Mouse (Mus musculus) E14TG2a.4 (cell line): ENCODE results near the gene Lpp.

Experiments
- H3K27me3 ChIP-seq: 2 replicates; pipeline ENCODE4 v1.6.1; 2014; ENCODE audit warnings: low read length, control low read depth; ENCODE audit not compliant: insufficient read depth
- H3K36me3 ChIP-seq: 2 replicates; pipeline ENCODE4 v1.6.1; 2014; ENCODE audit warnings: low read length, control low read depth; ENCODE audit not compliant: insufficient read depth
- H3K4me1 ChIP-seq: replicated peaks from 2 replicates; pipeline ENCODE4 v1.6.1; 2014; ENCODE audit warnings: low read depth, low read length, control low read depth
- H3K4me3 ChIP-seq: replicated peaks from 2 replicates; pipeline ENCODE4 v1.5.1; 2014; ENCODE audit warnings: mild to moderate bottlenecking, low read length
- H3K9me3 ChIP-seq: 2 replicates; pipeline ENCODE4 v1.6.1; 2014; ENCODE audit warnings: low read length, control low read depth
- CTCF ChIP-seq: conservative IDR thresholded peaks from 2 replicates; pipeline ENCODE4 v1.5.1; 2014; ENCODE audit warnings: low read length
- NANOG ChIP-seq: IDR thresholded peaks from 2 replicates; pipeline ENCODE4 v1.6.1; 2014; ENCODE audit warnings: borderline replicate concordance, low read length, mixed read lengths
- POU5F1 ChIP-seq: IDR thresholded peaks from 2 replicates; pipeline ENCODE4 v1.6.1; 2014; ENCODE audit warnings: low read length, borderline replicate concordance

Lpp gene

DNA sequence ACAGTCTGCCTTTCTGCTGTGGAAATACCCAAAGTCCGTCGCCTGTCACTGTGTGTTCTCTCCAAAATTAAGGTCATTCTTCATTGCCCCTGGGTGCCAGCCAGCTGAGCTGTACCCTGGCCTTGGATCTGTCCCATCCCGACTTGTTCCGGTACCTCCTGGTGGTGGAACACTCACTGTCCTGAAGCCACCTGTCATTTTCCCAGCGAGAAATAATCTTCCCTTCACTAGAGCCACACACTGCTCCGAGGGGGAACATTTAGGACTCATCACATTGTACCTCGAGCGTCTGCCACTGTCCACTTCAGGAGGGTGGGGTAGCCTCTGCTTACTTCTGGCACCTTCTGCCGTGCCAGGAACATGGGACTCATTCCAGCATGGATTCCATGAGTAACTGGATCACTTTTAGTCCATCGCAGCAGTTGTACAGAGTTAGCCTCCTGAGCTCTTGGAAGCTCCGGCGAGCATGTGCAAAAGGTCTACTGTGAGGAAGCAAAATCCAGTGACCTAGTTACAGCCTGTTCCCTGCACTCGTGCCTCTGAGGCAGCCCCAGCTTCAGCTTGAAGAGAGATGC lies 90.3 kb downstream of the Lpp start:
- Histone ChIP-seq H3K9me3 (peaks cover 5% of the 10 kb centered on the region; the same call in 1 of the 2 replicates), H3K4me1 (peaks cover 6% of the 10 kb centered on the region), H3K27me3 (no peaks in the 10 kb centered on the region), H3K4me3 (no peak overlapping the region), H3K36me3 (no peaks in the 10 kb centered on the region)
- TF ChIP-seq NANOG, result no peak
- no peak for TF ChIP-seq CTCF
- no peak for TF ChIP-seq POU5F1

DNA sequence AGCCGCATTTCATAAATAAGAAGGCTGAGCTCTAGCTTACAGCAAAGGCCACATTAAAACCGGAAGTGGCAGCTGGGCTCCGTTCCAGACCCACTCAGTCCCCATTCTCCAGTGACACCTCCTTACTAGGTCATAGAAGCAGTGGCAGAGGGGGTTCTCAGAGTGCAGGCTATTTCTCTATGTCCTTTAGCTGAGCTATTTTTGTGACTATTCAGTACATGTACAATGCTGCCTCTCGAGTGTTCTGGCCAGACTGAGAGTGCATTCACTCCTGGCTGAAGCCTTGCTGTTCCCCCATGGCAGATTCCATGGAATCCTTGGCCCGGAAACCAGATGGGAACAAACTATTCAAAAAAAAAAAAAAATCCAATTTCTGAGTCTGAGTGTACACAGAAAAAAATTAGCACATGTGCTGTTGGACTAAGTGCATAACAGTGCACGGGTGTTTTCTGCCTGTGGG lies 94.5 kb downstream of the Lpp start:
- TF ChIP-seq NANOG, result no peak
- no peak for TF ChIP-seq POU5F1
- no peak for TF ChIP-seq CTCF
- no peaks in the 10 kb centered on the region for H3K36me3 ChIP-seq
- H3K4me1 ChIP-seq, result peaks cover 10% of the 10 kb centered on the region
- peaks cover 5% of the 10 kb centered on the region; the same call in 1 of the 2 replicates for H3K9me3 ChIP-seq
- H3K4me3 ChIP-seq, result no peak overlapping the region
- H3K27me3 ChIP-seq, result no peaks in the 10 kb centered on the region

DNA sequence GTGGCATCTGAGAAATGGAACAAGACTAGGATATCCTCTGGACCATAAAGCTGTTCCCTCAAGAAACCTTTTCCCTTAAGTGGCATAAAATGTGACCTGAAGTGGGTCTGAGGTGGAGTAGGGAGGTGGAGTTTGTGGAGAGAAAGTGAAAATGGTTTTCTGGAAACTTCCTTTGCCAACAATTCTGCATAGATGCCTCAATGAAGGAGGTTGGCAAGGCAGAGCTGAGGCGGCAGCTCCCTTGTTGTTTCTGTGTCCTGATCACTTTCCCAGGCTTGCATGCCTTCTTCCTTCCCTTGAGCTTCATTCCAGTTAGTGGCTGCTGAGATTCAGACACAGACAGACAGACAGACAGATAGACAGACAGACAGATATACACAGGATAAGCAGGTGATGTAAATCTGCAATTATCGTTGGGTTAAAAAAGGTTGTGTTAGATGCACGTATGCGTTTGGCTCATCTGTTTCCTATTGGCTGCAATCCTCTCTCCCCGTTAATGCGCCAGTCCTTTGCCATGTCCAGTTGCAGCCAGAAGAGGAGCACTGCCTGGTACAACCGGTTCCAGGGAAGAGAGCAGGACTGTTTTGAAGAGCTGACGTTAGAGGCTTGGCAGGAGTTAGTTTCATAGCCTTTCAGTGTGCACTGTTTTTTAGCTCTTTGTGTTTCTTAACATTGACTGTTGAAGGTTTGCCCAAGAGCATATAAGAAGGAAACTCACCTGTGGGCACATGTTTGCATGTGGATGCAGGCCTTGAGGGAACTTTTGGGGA lies 96.4 kb downstream of the Lpp start:
- H3K4me1 ChIP-seq, result peaks cover 15% of the 10 kb centered on the region
- TF ChIP-seq POU5F1 (no peak), NANOG (no peak), CTCF (no peak)
- no peaks in the 10 kb centered on the region for H3K27me3 ChIP-seq
- H3K36me3 ChIP-seq, result no peaks in the 10 kb centered on the region
- H3K4me3 ChIP-seq, result no peak overlapping the region
- peaks cover 5% of the 10 kb centered on the region; the same call in 1 of the 2 replicates for H3K9me3 ChIP-seq

DNA sequence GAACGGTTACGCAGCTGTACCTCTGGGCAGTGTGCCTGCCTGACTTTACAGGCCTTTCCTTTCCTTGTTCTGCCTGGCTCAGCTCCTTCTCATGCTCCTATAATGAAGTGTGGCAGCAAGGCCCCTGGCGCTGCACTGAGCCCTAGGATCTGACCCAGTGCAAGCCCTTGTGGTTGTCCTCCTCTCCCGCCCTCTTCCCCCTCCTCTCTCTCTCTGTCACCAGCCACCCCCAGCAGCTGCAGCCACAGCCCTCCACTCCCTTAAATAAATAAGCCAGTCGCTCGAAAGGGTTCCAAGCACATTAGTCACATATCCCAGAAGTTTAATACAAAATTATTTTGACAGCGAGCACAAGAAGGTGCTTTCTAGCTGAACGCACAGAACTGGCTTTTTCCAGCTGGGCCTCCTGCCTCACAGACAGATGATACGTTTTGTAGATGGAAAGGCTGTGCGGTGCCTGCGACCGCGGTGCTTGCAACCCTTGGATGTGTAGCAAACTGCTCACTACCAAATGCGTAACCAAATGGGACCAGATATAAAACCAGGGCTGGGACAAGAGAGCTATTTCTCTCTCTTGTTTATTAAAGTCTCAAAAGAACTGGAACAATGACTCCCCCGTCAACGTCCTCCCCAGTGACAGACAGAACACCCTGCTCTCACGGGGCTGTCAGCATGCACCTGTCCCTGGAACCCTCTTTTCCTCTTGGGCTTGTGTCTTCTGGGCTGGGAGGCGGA lies 97.6 kb downstream of the Lpp start:
- H3K27me3 ChIP-seq, result no peaks in the 10 kb centered on the region
- H3K9me3 ChIP-seq, result no peaks in the 10 kb centered on the region
- no peak overlapping the region for H3K4me3 ChIP-seq
- no peak for TF ChIP-seq POU5F1
- TF ChIP-seq NANOG, result no peak
- no peak for TF ChIP-seq CTCF
- H3K36me3 ChIP-seq, result no peaks in the 10 kb centered on the region
- peaks cover 15% of the 10 kb centered on the region for H3K4me1 ChIP-seq

DNA sequence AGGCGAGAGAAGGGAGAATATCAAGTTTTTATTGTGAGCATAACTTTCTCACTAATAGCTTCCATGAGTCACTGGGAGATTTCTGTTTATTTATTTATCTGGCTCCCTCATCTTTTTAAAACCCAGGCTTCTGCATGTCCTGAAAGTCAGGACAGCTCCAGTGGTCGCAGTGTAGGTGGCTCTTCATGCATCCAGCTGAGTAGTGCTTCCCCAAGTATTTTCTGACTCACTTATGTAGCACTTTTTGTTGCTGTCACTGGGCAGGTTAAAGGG lies 98.1 kb downstream of the Lpp start:
- H3K9me3 ChIP-seq, result no peaks in the 10 kb centered on the region
- TF ChIP-seq CTCF, result no peak
- TF ChIP-seq POU5F1, result no peak
- no peak for TF ChIP-seq NANOG
- no peak overlapping the region for H3K4me3 ChIP-seq
- H3K36me3 ChIP-seq, result no peaks in the 10 kb centered on the region
- H3K27me3 ChIP-seq, result no peaks in the 10 kb centered on the region
- peaks cover 15% of the 10 kb centered on the region for H3K4me1 ChIP-seq

DNA sequence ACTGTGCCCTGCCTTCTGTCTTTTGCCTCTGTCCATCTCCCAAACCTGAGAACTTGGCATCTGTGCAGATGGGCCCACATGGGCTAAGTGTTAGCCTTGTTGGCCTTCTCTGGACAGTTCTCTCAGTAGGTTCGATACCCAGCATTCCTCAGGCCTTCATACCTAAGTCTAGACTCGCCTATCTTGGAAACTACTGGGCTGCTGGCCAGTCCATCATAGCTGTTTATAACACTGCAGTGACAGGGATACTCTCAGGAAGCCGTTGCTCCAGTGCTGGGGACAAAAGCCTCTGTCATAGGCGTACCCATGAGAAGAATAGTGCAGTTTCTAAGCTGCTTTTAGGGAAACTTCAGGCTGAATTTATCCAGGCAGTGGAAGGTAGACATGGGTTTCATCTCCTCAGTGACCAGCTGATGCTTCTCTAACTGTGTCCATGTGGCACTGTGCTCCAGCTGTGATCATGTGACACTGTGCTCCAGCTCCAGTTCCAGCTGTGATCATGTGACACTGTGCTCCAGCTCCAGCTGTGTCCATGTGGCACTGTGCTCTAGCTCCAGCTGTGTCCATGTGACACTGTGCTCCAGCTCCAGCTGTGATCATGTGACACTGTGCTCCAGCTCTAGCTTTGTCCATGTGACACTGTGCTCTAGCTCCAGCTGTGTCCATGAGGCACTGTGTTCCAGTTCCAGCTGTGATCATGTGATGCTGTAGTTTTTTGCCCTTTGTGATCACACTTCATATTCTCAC lies 99.1 kb downstream of the Lpp start:
- Histone ChIP-seq H3K4me3 (no peak overlapping the region), H3K9me3 (no peaks in the 10 kb centered on the region), H3K4me1 (peaks cover 15% of the 10 kb centered on the region), H3K27me3 (no peaks in the 10 kb centered on the region), H3K36me3 (no peaks in the 10 kb centered on the region)
- TF ChIP-seq CTCF (no peak), POU5F1 (no peak), NANOG (no peak)

DNA sequence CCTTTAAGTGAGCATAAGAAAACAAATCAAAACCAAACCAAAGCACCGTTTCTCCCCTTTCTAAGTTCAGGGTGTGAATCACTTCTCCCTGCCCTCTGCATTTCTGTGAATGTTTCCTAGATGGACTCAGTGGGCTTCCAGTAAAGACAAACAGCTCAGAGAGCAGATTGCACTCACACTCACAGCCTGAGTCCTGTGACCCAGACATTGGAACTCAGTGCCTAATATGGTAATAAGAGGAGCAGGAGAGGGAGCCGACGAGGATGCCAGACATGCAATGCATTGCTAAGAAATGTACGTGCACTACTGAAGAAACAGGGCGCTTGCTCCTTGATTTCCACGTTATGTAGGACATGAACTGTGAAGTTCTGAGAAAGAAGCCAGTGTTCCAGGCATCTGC lies 101.2 kb downstream of the Lpp start:
- no peak for TF ChIP-seq POU5F1
- TF ChIP-seq CTCF, result no peak
- TF ChIP-seq NANOG, result no peak
- H3K9me3 ChIP-seq, result no peaks in the 10 kb centered on the region
- H3K4me1 ChIP-seq, result peaks cover 10% of the 10 kb centered on the region; the same call in 1 of the 2 replicates
- no peaks in the 10 kb centered on the region for H3K27me3 ChIP-seq
- H3K36me3 ChIP-seq, result no peaks in the 10 kb centered on the region
- H3K4me3 ChIP-seq, result no peak overlapping the region

DNA sequence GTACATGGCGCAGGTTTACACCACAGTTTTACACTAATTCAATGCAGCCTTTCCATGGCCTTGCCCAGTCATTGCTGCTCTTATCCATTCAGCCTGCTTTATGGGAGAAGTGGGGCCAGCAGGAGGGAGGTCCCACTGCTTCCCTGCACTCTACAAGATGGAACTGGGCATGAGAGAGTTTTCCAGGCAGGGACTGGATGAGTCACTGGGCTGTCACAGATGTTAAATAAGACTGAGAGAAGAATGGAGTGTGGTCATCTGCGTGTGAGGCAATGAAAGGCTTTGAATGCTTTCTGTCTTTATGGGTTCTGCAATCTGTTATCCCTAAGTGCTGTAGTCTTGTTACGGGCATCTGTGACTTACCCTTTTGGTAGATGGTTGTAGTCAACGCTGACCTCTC lies 102.2 kb downstream of the Lpp start:
- Histone ChIP-seq H3K4me3 (no peak overlapping the region), H3K36me3 (no peaks in the 10 kb centered on the region), H3K9me3 (no peaks in the 10 kb centered on the region), H3K4me1 (peaks cover 10% of the 10 kb centered on the region; the same call in 1 of the 2 replicates), H3K27me3 (no peaks in the 10 kb centered on the region)
- TF ChIP-seq POU5F1 (no peak), CTCF (no peak), NANOG (no peak)
